Mouse (Mus musculus): ENCODE measurements around the gene Cmtm8.
A peak's percentile ranks its signal among the peaks of the same experiment; 100 is the strongest.

Cmtm8 gene

DNA sequence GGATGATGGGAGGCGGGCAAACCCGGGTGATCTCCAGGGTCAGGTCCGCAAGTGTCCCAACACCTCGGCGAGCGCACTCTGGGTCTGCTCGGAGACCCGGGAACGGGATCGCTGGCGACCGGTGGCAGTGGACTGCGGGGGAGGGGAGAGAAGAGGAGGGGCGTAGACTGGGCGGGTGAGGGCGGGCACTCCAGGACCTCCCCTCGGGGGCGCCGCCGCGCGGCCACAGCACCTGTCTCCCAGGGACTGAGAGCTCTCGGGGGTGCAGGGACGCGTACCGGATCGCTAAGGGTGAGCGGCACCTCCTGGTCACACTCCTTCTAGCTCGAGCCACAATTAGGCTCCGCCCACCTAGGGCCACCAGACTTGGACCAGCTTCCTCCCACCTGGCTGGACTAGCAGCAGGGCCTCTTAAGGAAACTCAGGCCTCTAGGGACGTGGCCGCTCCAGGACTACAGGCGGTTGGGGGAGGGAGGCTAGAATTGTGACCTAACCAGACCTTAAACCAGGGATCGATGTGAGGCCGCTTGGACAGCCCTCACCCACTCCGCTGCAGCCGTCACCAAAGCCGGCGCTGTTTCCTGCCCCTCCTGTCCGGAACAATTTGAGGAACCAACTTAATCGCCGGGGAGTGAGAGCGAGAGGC, at the start of gene Cmtm8:
Gene Cmtm8 (minus strand): TSS at position 140 of the 646 bp plus-strand sequence.
- peak; percentile 90 to 91 for DNase-seq

DNA sequence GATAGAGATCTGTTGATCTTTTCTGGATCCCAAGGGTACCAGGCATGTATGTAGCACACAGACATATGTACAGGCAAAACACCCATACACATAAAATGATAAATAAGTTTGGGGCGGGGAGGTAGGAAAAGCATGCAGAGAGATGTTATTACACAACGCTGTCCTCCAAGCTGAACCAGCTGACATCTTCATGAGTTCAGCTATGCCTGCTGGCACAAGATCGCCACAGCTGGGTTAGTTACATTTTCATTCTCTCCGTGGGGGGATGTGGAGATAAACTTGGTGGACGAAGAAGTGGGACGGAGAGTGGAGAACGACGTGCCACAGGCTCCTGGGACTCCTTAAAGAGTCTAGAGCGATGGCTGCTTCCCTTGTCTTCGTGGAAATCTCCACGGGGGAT, 49.0 kb upstream of the Cmtm8 start:
- DNase-seq: no peak

DNA sequence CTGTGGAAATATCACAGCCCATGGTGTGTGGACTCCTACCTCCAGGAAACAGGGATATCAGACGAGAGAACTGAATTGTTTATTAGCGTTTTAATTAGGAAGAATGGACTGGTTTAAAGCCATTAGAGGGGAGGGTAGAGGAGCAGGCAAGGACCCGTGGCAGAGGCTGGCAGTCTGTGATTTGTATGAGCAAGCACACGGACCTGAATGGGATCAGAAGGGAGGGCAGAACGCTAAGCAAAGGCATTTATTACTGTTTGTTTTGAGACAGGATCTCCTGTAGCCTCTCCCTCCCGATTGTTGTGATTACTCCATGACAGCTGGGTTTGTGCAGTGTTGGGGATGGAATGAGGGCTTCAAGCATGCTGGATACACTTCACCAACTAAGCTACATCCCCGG, 46.4 kb upstream of the Cmtm8 start:
- no peak for DNase-seq

DNA sequence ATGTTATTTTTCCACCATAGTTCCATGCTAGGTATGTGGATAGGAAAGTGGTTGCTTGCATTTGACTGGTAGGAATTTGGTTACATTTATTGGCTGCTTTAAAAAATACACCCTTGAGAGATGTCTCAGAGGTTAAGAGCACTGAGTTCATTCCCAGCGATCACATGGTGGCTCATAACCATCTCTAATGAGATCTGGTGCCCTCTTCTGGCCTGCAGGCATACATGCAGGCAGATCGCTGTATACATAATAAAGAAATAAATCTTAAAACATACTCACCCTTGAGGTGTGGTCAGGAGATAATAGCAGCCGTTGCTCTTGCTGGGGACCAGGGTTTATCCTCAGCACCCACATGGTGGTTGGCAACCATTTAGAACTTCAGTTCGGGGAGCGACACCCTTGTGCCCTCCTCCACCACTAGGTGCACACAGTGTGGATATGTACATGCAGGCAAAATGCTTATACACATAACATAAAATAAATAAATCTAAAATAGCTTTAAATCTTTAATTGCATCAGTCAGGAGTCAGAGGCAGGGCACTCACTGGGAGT, 45.0 kb upstream of the Cmtm8 start:
- no peak for DNase-seq

DNA sequence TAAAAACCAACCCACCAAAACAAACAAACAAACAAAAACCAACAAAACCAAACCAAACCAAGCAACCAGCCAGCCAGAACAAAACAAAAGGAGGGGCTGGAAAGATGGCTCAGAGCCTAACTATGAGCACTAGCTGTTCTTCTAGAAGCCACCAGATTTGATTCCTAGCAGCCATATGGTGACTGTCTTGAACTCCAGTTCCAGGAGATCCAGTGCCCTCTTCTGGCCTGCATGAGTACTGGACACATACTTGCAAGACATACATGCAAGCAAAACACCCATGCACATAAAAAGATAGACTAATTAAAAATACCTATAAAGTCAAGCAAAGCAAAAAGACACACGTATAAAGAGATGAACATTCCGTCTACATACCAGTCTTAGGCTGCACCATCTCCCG, 43.7 kb upstream of the Cmtm8 start:
- DNase-seq: peak; percentile 50 to 74

DNA sequence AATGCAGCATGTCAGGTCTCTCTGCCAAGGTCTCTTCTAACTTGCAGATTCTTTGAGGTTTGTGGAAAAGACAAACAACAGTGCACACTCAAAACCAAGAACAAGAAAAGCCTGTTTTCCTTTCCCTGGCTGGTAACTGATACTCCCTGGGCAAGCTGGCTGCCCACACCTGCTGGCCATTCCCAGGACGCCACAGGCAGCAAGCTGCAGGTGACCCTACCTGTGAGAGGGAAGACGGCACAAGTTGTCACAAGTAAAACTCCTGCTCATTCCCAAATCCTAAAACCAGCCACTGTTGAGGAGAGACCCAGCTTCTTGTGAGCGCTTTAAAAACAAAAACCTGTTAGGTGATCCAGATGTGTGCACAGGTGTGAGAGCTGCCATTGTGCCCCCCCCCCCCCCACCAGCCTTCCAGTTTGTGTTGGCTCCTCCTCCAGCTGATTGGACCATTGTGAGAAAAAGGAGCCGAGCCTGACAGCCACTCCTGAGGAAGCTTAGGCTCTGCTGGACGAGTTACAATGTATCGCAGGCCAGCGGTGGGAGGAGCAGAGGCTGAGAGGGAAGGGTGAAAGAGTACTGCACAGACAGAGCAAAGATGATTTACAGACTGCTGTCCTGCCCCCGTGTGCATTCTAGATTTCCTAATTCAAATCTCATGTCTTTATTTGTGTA, 42.2 kb upstream of the Cmtm8 start:
- no peak for DNase-seq

DNA sequence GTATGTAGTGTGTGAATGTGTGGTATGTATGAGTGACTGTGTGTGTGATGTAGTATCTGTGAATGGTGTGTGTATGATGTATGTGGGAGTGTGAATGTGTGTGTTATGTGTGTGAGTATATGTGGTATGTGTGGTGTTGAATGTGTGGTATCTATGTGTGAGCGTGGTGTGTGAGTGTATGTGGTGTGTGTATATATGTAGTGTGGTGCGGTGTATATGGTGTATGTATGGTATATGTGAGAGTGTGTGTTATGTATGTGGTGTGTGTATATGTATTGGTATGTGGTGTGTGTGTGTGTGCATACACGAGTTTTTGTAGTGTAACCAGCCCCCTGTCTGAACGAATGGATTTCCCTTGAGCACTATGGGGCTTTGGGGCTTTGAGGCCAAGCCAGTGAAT, 41.6 kb upstream of the Cmtm8 start:
- DNase-seq: no peak

DNA sequence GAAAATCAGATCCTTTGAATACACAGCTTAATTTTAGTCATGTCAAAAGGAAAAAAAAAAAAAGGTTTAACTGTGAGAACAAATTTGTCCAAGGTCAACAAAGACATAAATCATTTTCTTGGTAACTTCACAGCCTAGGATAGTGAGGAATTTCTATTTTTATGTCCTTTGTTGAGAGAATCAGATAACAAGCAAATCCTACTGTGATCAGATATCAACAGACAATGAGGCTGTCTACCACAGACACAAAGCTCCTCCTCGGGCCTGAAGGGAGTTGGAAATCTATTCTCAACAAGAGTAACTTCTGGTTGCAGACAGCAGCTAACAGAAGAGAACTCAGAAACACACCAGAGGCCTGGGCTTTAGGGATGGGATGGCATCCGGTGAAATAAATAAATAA, 38.0 kb upstream of the Cmtm8 start:
- DNase-seq: peak in 1 of 2 experiments; percentile 20

DNA sequence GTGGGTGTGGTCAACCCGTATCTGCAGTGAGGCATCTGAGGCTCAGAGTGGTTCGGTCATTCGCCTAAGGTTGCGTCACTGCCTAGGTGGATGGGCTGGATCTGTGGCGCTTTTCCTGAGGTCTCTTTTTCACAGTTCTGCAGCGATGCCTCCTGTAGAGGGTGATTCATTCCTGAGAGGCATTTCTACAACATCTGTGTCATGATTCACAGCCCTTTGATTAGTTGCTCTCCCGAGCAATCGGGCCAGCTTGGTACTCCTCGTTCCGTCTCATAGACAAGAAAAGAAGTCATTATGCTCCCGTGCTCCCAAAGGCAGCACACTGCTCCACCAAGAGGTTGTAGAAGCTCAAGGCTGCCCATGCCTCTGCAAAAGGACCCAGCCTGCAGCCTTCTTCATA, 11.4 kb upstream of the Cmtm8 start:
- DNase-seq: peak; percentile 27 to 43

DNA sequence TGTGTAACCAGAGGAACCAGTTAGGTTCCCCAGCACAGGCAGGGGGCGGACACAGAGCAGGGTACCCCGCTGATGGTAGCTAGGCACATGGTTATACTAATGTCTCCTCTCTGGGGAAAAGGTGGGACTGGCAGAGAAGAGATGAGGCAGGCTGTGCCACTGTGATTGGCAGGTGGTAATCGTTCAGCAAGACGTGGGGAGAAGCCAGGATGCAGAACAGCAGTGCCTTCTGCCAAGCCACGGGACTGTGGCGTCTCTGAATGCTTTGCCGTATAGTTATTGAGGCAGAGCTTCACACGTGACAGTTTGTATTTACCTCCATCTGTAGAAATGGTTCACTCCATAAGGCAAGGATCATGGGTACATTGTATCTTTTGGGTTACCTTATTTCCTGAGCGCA, 10.7 kb upstream of the Cmtm8 start:
- DNase-seq: no peak

DNA sequence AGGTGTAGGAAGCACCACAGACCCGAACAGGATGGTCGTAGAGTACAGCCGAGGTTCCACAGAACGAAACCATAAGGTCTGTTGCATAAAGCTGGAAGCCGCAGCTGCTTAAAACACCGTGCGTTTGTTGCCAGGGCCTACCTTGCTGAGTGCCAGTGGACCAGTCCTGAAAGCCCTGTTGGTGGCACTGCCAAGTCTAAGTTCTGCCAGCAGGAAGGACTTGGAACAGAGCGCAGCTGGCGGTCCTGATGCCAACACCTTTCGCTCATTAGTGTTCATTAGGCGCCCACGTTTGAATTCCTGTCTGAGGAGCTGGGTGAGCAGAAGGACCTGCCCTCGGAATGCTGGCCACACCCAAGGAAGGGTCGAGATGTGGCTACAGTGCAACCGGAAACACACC, 9.4 kb upstream of the Cmtm8 start:
- no peak for DNase-seq

DNA sequence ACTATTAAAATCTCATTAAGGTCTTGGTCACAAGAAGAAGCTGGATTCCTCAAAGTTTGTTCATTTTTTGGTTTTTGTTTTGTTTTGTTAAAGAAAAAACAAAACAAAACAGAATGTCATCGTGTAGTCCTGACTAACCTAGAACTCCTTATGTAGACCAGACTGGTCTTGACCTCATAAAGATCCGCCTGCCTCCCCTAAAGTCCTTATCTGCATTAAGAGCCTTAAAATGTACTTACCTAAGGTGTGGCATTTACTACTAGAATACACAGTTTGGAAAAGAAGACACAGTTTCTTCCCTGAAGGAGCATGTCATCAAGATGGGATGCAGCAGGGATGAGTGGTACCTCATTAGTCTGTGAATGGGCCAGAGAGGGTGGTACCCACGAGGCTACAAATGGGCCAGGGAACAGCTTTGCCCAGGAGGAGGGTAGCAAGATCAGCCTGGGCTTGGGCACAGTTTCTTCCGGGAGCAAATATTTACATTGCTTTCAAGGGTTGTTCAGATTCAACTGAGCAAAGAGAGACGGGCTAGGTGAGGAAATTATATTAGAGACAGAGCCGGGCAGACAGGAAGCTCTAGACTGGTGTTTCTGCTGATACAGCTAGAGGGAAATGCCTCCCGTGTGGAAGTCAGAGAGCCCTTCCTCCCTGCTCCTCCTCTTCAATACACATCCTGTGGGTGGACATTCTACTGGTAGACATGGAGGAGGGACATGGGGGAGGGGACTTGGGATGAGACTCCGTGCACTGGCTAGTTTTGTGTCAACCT, 7.6 kb upstream of the Cmtm8 start:
- peak; percentile 27 to 42 for DNase-seq

DNA sequence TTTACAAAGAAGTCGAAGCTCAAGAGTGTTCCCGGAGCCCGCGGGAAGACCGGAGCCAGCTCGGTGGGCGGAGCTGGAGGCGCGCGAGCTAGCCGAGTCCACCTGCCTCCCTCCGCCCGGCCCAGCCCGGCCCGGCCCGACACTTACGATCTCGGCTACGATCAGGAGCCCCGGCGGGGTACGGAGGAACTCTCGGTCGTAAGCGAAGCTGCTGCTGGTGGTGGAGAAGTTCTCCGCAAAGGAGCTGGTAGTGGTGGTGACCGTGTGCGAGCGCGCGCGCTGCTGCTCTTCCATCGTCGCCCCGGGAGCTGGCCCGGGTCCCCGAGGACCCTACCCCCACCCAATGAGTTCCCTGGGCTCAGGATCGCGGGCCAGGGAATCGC, 331 bp downstream of the Cmtm8 start:
- peak; percentile 70 to 86 for DNase-seq

DNA sequence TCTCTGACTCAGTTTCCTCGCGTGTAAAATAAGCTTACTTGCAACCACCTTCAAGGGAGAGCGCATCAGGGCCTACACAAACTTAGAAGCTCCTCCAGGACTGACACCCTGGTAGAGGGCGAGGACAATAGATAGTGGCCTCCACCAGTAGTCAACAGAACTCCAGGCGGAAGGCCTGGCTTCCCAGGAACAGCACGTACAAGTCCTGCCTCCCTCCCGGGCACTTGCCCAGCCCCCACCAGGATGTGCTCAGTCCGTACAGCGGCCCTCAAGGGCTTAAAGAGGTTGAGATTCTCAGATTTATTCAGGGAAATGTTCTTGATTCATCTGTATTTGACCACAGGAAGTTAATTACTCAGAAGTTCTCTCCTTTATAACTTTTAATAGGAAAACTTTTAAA, 1.1 kb downstream of the Cmtm8 start:
- peak; percentile 53 to 72 for DNase-seq

DNA sequence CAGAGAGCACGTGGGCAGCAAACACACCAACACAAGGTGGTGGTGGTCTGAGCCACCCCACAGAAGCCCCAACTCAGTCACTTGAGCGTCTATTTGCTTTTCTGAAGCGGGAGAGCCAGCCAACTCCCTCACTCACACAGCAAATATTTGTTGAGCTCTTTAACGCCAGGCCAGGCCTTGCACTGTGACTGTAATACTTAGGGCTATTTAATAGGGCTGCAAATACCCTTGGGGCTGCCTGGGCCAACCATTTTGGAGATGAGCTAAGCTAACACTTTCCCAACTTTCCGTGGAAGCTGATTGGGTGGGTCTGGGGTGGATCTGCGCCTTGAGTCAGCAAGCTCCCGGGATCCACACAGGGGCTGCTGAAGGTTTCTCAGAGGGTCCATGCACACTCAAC, 1.7 kb downstream of the Cmtm8 start:
- DNase-seq: no peak

DNA sequence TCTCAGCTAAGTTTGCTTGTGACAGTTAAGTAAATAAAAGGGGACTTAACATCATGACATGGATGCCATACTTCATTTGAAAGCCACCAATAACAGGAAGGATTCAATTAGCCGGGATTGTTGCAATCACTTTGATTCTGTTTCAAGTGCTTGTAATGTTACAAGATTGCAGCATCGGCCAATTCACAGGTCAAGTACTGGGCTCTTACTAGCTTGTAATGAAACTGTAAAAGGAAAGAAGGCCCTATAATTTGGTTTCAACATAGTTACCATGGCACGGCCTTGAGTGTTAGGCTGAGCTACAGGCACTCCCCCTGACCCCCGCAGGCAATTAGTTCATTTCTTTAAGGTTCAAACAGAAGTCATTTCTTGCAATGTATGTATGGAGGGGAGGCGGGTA, 5.1 kb downstream of the Cmtm8 start:
- no peak for DNase-seq

DNA sequence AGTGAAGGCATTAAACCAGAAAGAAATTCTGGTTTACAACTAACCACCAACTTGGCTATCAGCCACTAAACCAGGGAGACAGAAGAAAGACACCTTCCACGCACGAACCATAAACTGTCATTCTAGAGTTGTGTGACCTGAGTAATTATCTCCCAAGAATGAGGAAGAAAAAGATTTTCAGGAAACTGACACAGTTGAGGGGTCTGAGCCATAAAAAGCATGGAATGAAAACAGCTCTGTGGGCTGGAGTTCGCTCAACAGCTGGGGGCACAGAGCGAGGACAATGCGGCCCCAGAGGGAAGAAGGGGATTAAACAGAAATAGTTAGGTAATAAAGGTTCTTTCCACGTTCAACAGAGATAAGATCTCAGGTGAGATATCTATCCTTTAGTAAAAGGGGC, 12.4 kb downstream of the Cmtm8 start:
- no peak for DNase-seq

DNA sequence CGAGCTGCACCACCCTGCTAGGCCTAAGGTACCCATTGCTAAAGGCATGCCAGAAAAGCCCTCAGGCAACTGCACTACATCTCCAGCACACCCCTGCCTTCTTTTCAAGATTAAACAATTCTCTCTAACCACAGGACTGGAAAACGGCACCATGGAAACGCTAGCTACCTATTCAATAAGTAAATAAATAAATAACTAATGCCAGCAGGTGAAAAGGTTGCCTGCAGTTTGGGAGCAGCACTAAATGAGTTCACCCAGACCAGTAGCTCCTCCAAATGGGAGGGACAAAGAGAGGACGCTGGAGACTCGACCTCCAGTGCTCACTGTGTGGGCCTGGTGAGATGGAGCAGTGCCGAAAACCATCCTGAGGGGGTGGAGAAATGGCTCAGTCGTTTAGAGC, 13.6 kb downstream of the Cmtm8 start:
- DNase-seq: no peak

DNA sequence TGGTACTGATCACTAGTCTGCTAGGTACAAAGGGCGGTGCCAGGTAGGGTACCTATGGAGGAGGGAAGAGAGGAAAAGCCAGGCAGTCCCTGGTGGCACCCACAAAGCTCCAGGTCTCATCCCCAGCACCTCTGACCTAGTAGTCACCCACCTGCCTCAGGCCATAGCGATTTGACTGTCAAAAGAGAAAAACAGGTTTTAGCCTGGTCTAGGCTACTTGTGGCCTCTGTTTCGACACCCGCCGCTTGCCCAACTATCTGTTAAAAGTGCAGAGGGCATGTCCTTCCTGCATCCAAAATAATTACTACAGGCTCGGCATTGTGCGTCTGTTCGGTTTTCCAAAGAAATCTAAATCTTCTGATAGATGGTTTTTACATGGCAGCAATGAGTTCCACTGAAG, 14.3 kb downstream of the Cmtm8 start:
- no peak for DNase-seq

DNA sequence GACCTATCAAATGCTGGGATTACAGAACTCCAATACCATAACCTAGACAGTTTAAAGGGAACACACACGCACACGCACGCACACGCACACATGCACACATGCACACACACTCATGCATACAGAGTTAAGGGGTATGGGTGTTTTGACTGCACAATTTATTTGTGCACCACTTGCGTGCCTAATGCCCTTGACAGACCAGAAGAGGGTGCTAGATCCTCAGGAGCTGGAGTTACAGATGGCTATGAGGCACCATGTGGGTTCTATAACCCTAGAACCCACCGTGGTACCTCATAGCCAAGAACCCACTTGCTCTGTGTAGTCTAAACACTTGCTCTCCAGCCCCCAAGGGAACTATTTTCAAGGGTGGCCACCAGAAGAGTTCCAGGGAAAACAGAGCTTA, 15.6 kb downstream of the Cmtm8 start:
- no peak for DNase-seq

DNA sequence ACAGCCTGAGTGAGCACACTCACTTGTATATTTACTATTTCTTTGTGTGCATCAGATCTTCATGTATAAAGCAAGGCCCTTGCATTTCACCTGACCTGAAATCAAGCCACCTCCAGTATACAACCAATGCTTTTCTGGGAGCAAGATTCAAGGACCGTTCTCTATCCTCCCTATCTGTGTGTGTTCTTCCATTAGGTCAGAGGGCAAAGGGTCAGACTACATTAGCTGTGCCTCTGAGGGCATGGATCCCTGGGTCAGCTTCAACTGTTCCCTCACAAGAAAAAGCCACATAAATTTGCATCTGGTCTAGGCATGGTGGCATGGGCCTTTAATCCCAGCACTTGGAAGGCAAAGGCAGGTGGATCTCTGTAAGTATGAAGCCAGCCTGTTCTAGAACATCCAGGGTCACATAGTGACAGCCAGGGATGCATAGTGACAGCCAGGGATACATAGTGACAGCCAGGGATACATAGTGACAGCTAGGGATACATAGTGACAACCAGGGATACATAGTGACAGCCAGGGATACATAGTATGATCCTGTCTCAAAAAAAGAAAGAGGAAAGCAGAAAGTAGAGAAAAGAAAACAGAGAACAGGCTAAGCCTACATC, 16.6 kb downstream of the Cmtm8 start:
- DNase-seq: no peak

DNA sequence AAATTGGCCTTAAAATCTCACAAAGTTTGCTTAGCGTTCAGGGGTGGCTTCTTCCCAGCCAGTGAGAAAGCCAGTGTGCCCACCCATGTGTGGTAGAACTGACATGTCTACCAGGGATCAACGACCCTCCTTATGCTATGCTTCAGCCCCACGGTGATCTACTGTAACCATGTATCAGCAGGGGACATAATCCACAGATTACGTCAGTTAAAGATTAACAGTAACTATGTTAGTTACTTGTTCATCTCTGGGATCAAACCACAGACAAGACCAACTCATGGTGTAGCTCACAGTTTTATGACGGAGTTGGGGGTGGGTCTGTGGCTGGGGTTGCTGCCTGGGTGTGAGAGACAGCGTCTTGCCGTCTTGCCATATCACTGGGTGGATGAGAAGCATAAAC, 19.8 kb downstream of the Cmtm8 start:
- no peak for DNase-seq

DNA sequence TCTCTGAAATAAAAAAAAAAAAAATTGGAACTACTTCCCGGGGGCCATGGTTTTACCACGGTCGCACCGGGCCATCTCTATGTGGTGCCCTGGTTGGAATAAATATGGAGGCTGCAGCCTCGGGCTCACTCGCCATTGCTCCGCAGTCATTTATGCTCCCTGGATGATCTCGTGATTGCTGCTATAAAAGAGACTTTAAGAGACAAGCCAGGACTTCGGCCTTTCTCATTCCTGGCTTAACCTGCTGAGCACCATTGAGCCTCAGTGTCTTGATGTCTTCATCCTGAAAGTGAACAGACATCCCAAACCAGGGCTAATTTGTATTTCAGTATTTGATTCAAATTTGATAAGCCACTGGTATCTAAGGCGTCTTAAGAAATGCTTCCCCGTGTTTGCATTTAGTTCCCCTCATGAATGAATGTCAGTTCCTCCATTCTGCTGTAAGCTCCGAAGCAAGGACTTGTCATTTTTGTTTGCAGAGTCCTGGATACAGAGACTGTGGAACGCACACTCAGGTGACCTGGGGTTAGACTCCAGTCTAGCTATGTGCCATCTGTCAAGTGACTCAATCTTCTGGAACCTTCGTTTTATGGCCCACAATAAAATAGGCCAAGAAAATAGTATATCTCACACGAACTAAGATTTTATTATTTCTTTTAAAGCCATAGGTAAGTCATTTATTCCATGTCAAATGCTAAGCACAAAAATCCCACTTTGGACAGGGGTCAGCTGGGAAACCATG, 22.2 kb downstream of the Cmtm8 start:
- no peak for DNase-seq
